In the genomic region with DNA sequence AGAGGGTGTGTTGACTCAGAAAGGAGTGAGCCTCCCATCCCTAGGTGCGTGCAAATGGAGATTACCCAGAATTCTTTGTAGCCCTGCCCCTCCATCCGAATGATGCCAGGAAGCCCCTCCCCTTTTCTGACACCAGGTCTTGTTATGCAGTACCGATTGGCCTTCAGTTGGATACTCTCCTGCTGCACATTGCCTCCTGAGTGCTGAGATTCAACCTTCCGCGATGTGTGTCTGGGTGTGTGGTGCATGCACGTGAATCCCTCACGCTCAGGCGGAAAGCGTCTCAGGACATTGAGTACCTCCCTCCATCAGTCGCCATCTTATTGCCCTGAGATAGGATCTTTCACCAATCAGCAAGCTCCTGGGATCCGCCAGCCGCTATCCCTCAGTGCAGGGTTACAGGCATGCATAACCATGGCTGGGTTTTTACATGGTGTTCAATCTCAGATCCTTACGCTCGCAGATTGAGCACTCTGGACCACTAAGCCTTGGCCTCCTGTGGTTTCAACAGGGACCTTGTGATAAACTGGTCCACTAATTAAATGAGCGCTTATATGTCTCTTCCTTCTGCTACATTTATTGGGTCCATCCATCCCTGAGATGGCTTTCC, we compare ENCODE assay signal across 17 mouse cellular contexts. TPM values are rescaled to one million over a fixed set of nuclear protein-coding genes. Genes with fewer than 3 reads are reported as not detected.
DNase-seq lines count a peak whose midpoint lies in the region; ATAC-seq lines count a peak whose summit lies in the region.
"Had no signal": no experiment of that assay in that cellular context is flagged by ENCODE, and none has a peak within 500 bp of the region (broad histone marks: within the 10 kb centered on the region; RNA-seq: fewer than 3 reads in every experiment).

No protein-coding gene starts in this region.

- no peaks in the 10 kb centered on the region for H3K27me3 ChIP-seq in heart, embryonic 10.5 days (ENCODE audit: insufficient read depth, poor library complexity, severe bottlenecking)
- H3K27me3 ChIP-seq in kidney, embryonic 15.5 days = no peaks in the 10 kb centered on the region
- H3K27me3 ChIP-seq in limb, embryonic 10.5 days (ENCODE audit: low read depth, poor library complexity, severe bottlenecking) = no peaks in the 10 kb centered on the region
- H3K27me3 ChIP-seq: embryonic facial prominence, embryonic 12.5 days; midbrain, embryonic 15.5 days had no signal

- intact Hi-C loops in heart, postnatal 14 days (cut with DNase I) = no loop called here

- H3K27ac ChIP-seq in heart, embryonic 10.5 days = peak overlapping the region; percentile 60
- H3K27ac ChIP-seq in kidney, embryonic 15.5 days = peak overlapping the region; percentile 60
- H3K27ac ChIP-seq in limb, embryonic 10.5 days = 0 out of 2 replicates have a peak overlapping the region, but pooled peaks have one; percentile 42
- H3K27ac ChIP-seq: embryonic facial prominence, embryonic 12.5 days; midbrain, embryonic 15.5 days had no signal

- H3K4me2 ChIP-seq in kidney, embryonic 15.5 days = no peak overlapping the region
- H3K4me2 ChIP-seq: embryonic facial prominence, embryonic 12.5 days; midbrain, embryonic 15.5 days had no signal

- no peak for DNase-seq in heart, embryonic 10.5 days (ENCODE audit: low spot score)
- DNase-seq in heart, postnatal 14 days = no peak
- no peak for DNase-seq in kidney, postnatal 4 days
- peak; percentile 93 for DNase-seq in R1 (ENCODE audit: low read depth, low spot score)
- DNase-seq in limb, embryonic 10.5 days (ENCODE audit: low spot score) = no peak
- no peak for DNase-seq in cerebellum, adult 11-12 months
- no peak for DNase-seq in adrenal gland, postnatal 14 days
- DNase-seq: kidney, postnatal 25 days; liver; lung, adult 2 months; right cerebral cortex, postnatal 25 days; thymus, postnatal 36 days had no signal

- no peak overlapping the region for H3K4me3 ChIP-seq in heart, embryonic 10.5 days
- no peak overlapping the region for H3K4me3 ChIP-seq in kidney, embryonic 15.5 days (replicated peaks)
- H3K4me3 ChIP-seq in limb, embryonic 10.5 days = no peak overlapping the region
- H3K4me3 ChIP-seq: embryonic facial prominence, embryonic 12.5 days; midbrain, embryonic 15.5 days had no signal

- no peaks in the 10 kb centered on the region for H3K9me3 ChIP-seq in heart, embryonic 10.5 days
- no peaks in the 10 kb centered on the region for H3K9me3 ChIP-seq in kidney, embryonic 15.5 days (replicated peaks)
- no peaks in the 10 kb centered on the region for H3K9me3 ChIP-seq in limb, embryonic 10.5 days (replicated peaks)
- H3K9me3 ChIP-seq: embryonic facial prominence, embryonic 12.5 days; midbrain, embryonic 15.5 days had no signal

- ATAC-seq in kidney, embryonic 15.5 days (replicated peaks; ENCODE audit: low FRiP score) = no peak
- ATAC-seq: hindbrain, embryonic 16.5 days; midbrain, embryonic 15.5 days had no signal

- peaks cover 41% of the 10 kb centered on the region for H3K4me1 ChIP-seq in heart, embryonic 10.5 days
- peaks cover 10% of the 10 kb centered on the region for H3K4me1 ChIP-seq in kidney, embryonic 15.5 days
- peaks cover 9% of the 10 kb centered on the region for H3K4me1 ChIP-seq in limb, embryonic 10.5 days

- whole genome bisulfite sequencing in heart, embryonic 10.5 days = 79% methylated on average over 15 of the region's 15 CpGs
- WGBS in kidney, embryonic 15.5 days = 85% methylated on average over 15 of the region's 15 CpGs
- WGBS in limb, embryonic 10.5 days = 92% methylated on average over 15 of the region's 15 CpGs

- no peak overlapping the region for H3K9ac ChIP-seq in kidney, embryonic 15.5 days
- H3K9ac ChIP-seq: embryonic facial prominence, embryonic 12.5 days; midbrain, embryonic 15.5 days had no signal

- H3K36me3 ChIP-seq in heart, embryonic 10.5 days = peaks cover 3% of the 10 kb centered on the region
- peaks cover 13% of the 10 kb centered on the region; the same call in 1 of the 2 replicates for H3K36me3 ChIP-seq in kidney, embryonic 15.5 days
- peaks cover 14% of the 10 kb centered on the region; the same call in 1 of the 2 replicates for H3K36me3 ChIP-seq in limb, embryonic 10.5 days
- H3K36me3 ChIP-seq: G1E; midbrain, embryonic 15.5 days had no signal

RNA-seq across cellular contexts. Expression of gene Castor2, which starts 19.4 kb away (rescaled TPM):
- polyA plus RNA-seq in heart, embryonic 10.5 days (2016; fragmentation: Nextera tagmentation; extraction: Ambion mirVana) = 5.1 and 5.8 TPM in 2 replicates
- total RNA-seq in heart, postnatal 14 days (2021) = 10 to 100 TPM; 21.8 to 22.3 TPM
- polyA plus RNA-seq in kidney, embryonic 15.5 days (2015; fragmentation: Nextera tagmentation; extraction: Ambion mirVana) = 10.2 and 12.8 TPM in 2 replicates
- polyA plus RNA-seq in limb, embryonic 10.5 days (2016; fragmentation: Nextera tagmentation; extraction: Ambion mirVana) = 6.4 and 10.6 TPM in 2 replicates
- total RNA-seq in adrenal gland, postnatal 14 days (2021) = 11.2 and 12.9 TPM in 2 replicates
- polyA plus RNA-seq: G1E had no signal

RNA-seq across cellular contexts. Expression of gene Rcc1l, which starts 57.7 kb away (rescaled TPM):
- polyA plus RNA-seq in heart, embryonic 10.5 days (2016; fragmentation: Nextera tagmentation; extraction: Ambion mirVana) = 32.9 and 36.7 TPM in 2 replicates
- 10 to 100 TPM; 25.3 to 25.8 TPM for total RNA-seq in heart, postnatal 14 days (2021)
- polyA plus RNA-seq in kidney, embryonic 15.5 days (2015; fragmentation: Nextera tagmentation; extraction: Ambion mirVana) = 34.6 and 37.2 TPM in 2 replicates
- 44.5 and 48.3 TPM in 2 replicates for polyA plus RNA-seq in limb, embryonic 10.5 days (2016; fragmentation: Nextera tagmentation; extraction: Ambion mirVana)
- 27.6 and 27.7 TPM in 2 replicates for total RNA-seq in adrenal gland, postnatal 14 days (2021)
